Mouse (Mus musculus) MEL (cell line): ENCODE data around the gene Syce2.

Experiments
- CTCF ChIP-seq, 3 experiments: IDR thresholded peaks in 2 of 3; conservative IDR thresholded peaks in 1 of 3; 2 replicates each; pipeline ENCODE4 v1.5.1; 2011 to 2012; ENCODE audit warnings: low read length in 3 of 3, low read depth in 2 of 3, mild to moderate bottlenecking in 2 of 3, improper control_type of control experiment in 1 of 3, inconsistent platforms in 1 of 3, mixed read lengths in 1 of 3, moderate library complexity in 1 of 3; ENCODE audit not compliant: control insufficient read depth in 1 of 3, insufficient read depth in 1 of 3, poor library complexity in 1 of 3, severe bottlenecking in 1 of 3
- E2F4 ChIP-seq: IDR thresholded peaks from 2 replicates; pipeline ENCODE4 v1.6.1; 2011; ENCODE audit warnings: low read depth, low read length, improper control_type of control experiment, borderline replicate concordance
- ELF1 ChIP-seq: IDR thresholded peaks from 2 replicates; pipeline ENCODE4 v1.6.1; 2014; ENCODE audit warnings: low read depth, mild to moderate bottlenecking, inconsistent platforms, low read length, improper control_type of control experiment, moderate library complexity
- EP300 ChIP-seq, 2 experiments: IDR thresholded peaks; 2 replicates each; pipeline ENCODE4 v1.6.1; 2011; ENCODE audit warnings: improper control_type of control experiment in 2 of 2, low read length in 2 of 2, low read depth in 1 of 2, mild to moderate bottlenecking in 1 of 2
- ETS1 ChIP-seq: IDR thresholded peaks from 2 replicates; pipeline ENCODE4 v1.6.1; 2012; ENCODE audit warnings: low read depth, mild to moderate bottlenecking, inconsistent platforms, low read length, improper control_type of control experiment, moderate library complexity
- MAZ ChIP-seq: IDR thresholded peaks from 2 replicates; pipeline ENCODE4 v1.6.1; 2012; ENCODE audit warnings: low read depth, mild to moderate bottlenecking, inconsistent platforms, low read length, improper control_type of control experiment
- POLR2A ChIP-seq, 2 experiments: IDR thresholded peaks; 2 replicates each; pipeline ENCODE4 v1.6.1; 2011 to 2012; ENCODE audit warnings: low read length in 2 of 2, mild to moderate bottlenecking in 2 of 2, control low read depth in 1 of 2, improper control_type of control experiment in 1 of 2, low read depth in 1 of 2, moderate library complexity in 1 of 2; ENCODE audit not compliant: control insufficient read depth in 1 of 2, insufficient read depth in 1 of 2, poor library complexity in 1 of 2
- TCF12 ChIP-seq: IDR thresholded peaks from 2 replicates; pipeline ENCODE4 v1.6.1; 2014; ENCODE audit warnings: low read depth, mild to moderate bottlenecking, inconsistent platforms, low read length, improper control_type of control experiment, moderate library complexity
- USF1 ChIP-seq: IDR thresholded peaks from 2 replicates; pipeline ENCODE4 v1.6.1; 2014; ENCODE audit warnings: low read depth, mild to moderate bottlenecking, inconsistent platforms, low read length, improper control_type of control experiment, moderate library complexity

- TF ChIP-seq EP300 (IDR thresholded peaks at IDR 0.05; ENCODE audit: low read depth in 1 of 2, low read length in 2 of 2): no peak
- no peak for TF ChIP-seq CTCF (IDR thresholded peaks at IDR 0.05 in 2 of 3, conservative IDR thresholded peaks at IDR 0.05 in 1 of 3; ENCODE audit: control insufficient read depth in 1 of 3, insufficient read depth in 1 of 3, low read depth in 2 of 3, low read length in 3 of 3, poor library complexity in 1 of 3, severe bottlenecking in 1 of 3)
- no peak for TF ChIP-seq ETS1
- peak in 1 of 2 experiments; percentile 28; a peak in 2 of 4 replicates for TF ChIP-seq POLR2A (IDR thresholded peaks at IDR 0.05; ENCODE audit: control insufficient read depth in 1 of 2, insufficient read depth in 1 of 2, low read depth in 1 of 2, low read length in 2 of 2, poor library complexity in 1 of 2)
- no peak for TF ChIP-seq MAZ
- no peak for TF ChIP-seq USF1
- no peak for TF ChIP-seq ELF1
- TF ChIP-seq TCF12: no peak
- TF ChIP-seq E2F4: no peak
Measured at GRCm38 (mm10) chr8:84907037-84907436, 35.1 kb downstream of the Syce2 start.
